Comparison of ENCODE assay signal across 7 mouse cellular contexts in the genomic region with DNA sequence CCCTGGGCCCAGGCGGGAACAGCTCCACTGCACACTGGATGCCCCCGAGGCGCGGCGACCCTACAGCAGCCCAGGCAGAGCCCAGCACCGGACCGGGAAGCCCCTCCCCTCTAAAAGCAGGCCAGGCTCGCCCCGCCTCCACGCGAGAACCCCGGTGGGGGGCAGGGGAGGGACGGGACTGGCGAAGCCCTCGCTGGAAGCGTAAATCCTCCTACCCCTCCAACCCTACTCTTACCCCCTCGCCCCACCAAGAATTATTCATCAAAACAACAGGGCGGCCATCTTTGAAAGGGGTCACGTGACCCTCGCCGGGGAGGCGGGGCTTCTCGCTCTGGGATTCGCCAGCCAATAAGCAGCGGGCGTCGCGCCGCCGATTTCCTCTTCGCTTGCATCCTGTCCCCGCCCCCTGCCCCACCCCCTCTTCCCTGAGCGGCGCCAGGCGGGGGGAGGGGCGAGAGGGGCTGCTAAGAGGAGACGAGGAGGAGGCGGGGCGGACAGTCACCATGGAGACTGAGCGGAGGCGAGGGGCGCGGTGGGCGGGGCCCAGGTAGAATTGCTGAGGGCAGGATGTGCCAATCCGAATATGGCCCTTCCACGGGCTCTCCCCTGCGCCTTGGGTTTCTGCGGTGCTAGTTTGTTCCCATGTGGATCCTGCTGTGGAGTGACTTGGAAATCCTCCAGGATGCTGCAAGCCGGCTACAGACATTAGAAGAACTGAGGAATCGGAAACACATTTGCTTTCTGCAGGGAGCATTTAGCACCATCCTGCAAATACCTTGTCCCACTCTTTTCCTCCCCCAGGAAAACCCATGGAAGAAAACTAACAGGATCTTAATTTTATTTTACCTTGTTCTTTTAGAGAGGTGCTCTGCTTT. TPM values are rescaled to one million over a fixed set of nuclear protein-coding genes. Genes with fewer than 3 reads are reported as not detected.
DNase-seq lines count a peak whose midpoint lies in the region; ATAC-seq lines count a peak whose summit lies in the region.

Ube4b (minus strand) TSS at position 425 of the 875 bp plus-strand sequence.

- 0 out of 2 replicates have a peak, but pooled peaks cover 3% of the 10 kb centered on the region for H3K36me3 ChIP-seq in intestine, embryonic 16.5 days (ENCODE audit: control insufficient read depth, insufficient read depth, low read length)
- H3K36me3 ChIP-seq in midbrain, embryonic 11.5 days (ENCODE audit: control insufficient read depth, insufficient read depth, low read length): no peaks in the 10 kb centered on the region

- no peaks in the 10 kb centered on the region for H3K27me3 ChIP-seq in intestine, embryonic 16.5 days (replicated peaks; ENCODE audit: control insufficient read depth, insufficient read depth, low read length)
- no peaks in the 10 kb centered on the region for H3K27me3 ChIP-seq in midbrain, embryonic 11.5 days (ENCODE audit: control insufficient read depth, insufficient read depth, low read length)

- peak within 1 kb of the TSS; percentile 96 for H3K9ac ChIP-seq in intestine, embryonic 16.5 days (ENCODE audit: low read depth, low read length)
- peak within 1 kb of the TSS; percentile 95 for H3K9ac ChIP-seq in midbrain, embryonic 11.5 days (ENCODE audit: low read length)

- H3K4me1 ChIP-seq in intestine, embryonic 16.5 days (ENCODE audit: control insufficient read depth, insufficient read depth, low read length): 0 out of 2 replicates have a peak, but pooled peaks cover 3% of the 10 kb centered on the region
- H3K4me1 ChIP-seq in midbrain, embryonic 11.5 days (ENCODE audit: control insufficient read depth, insufficient read depth, low read length): peaks cover 5% of the 10 kb centered on the region; the same call in 1 of the 2 replicates

- H3K4me3 ChIP-seq in intestine, embryonic 16.5 days (ENCODE audit: low read length): peak within 1 kb of the TSS; percentile 82
- peak within 1 kb of the TSS; percentile 87 for H3K4me3 ChIP-seq in midbrain, embryonic 11.5 days (ENCODE audit: low read depth, low read length)

- H3K4me2 ChIP-seq in intestine, embryonic 16.5 days (ENCODE audit: low read depth, low read length): peak within 1 kb of the TSS; percentile 65
- peak within 1 kb of the TSS; percentile 85 for H3K4me2 ChIP-seq in midbrain, embryonic 11.5 days

- under 1% methylated on average over 45 of the region's 50 CpGs for WGBS in intestine, embryonic 16.5 days
- WGBS in midbrain, embryonic 11.5 days: under 1% methylated on average over 38 of the region's 50 CpGs

- intact Hi-C loops in left cerebral cortex, postnatal 36 days (cut with DNase I): loop anchor here (5.0 kb wide), 1 partner anchor 49 kb away; no protein-coding TSS in a partner anchor

- H3K27ac ChIP-seq in intestine, embryonic 16.5 days (ENCODE audit: low read length): peak within 1 kb of the TSS; percentile 96
- H3K27ac ChIP-seq in midbrain, embryonic 11.5 days (ENCODE audit: low read depth, low read length): peak within 1 kb of the TSS; percentile 98

- DNase-seq in adrenal gland, adult 2 months: peak; percentile 97
- peak; percentile 99 for DNase-seq in embryo, embryonic 11.5 days (ENCODE audit: low read depth, low spot score)
- DNase-seq in gastrocnemius, postnatal 4 days (ENCODE audit: low spot score in 2 of 2): peak; percentile 97
- DNase-seq in left cerebral cortex, postnatal 36 days (ENCODE audit: low spot score in 2 of 2): peak; percentile 96 to 98
- peak; percentile 100 for DNase-seq in midbrain, embryonic 11.5 days (ENCODE audit: low spot score, missing footprints)
- peak; percentile 93 for DNase-seq in skeletal muscle tissue, adult 2 months (ENCODE audit: low read depth, low spot score)

- peak; percentile 94 for ATAC-seq in intestine, embryonic 16.5 days
- peak; percentile 96 for ATAC-seq in midbrain, embryonic 11.5 days (ENCODE audit: low FRiP score)

- H3K9me3 ChIP-seq in intestine, embryonic 16.5 days (ENCODE audit: control insufficient read depth, low read length): no peaks in the 10 kb centered on the region
- H3K9me3 ChIP-seq in midbrain, embryonic 11.5 days (ENCODE audit: control insufficient read depth, low read length): no peaks in the 10 kb centered on the region

RNA-seq across cellular contexts. Expression of gene Ube4b, which starts in this region (rescaled TPM):
- 10 to 100 TPM; 70.9 to 85.0 TPM for total RNA-seq in adrenal gland, adult 2 months (2021)
- 84.7 and 105 TPM in 2 replicates for polyA plus RNA-seq in adrenal gland, adult 2 months (2012; rRNA removed)
- 10 to 100 TPM; 77.9 to 86.7 TPM for total RNA-seq in gastrocnemius, postnatal 4 days (2021)
- 31.1 and 34.4 TPM in 2 replicates for polyA plus RNA-seq in intestine, embryonic 16.5 days (2015; fragmentation: Nextera tagmentation; extraction: Ambion mirVana)
- total RNA-seq in left cerebral cortex, postnatal 36 days (2021): 100 to 1,000 TPM; 106 to 113 TPM
- 53.3 and 53.7 TPM in 2 replicates for polyA plus RNA-seq in midbrain, embryonic 11.5 days (2014; fragmentation: Nextera tagmentation; extraction: Ambion mirVana)

Comparison
In these comparisons a context has a peak if more than half of its experiments do, and no peak if none do; other contexts are left out.
1. Peak in every context shown above with its lines: DNase-seq, ATAC-seq, H3K4me3 ChIP-seq and H3K27ac ChIP-seq.